Mouse (Mus musculus) lung, embryonic 15.5 days (tissue): ENCODE results near the gene Id4. TPM values are rescaled to one million over a fixed set of nuclear protein-coding genes. Genes with fewer than 3 reads are reported as not detected.
A peak's percentile ranks its signal among the peaks of the same experiment; 100 is the strongest.

Experiments
- ATAC-seq: fragments of 200-750 bp; cut with Nextera tagmentation; 2 replicates; pipeline ENCODE4 v1.8.0; 2017; ENCODE audit warnings: moderate number of reproducible peaks, borderline replicate concordance; ENCODE audit not compliant: low FRiP score, low TSS enrichment; ENCODE audit errors: extremely low read depth
- H3K27ac ChIP-seq: fragments of 300-500 bp; sonication (generic); 2 replicates; pipeline ENCODE4 v1.5.1; 2015; ENCODE audit warnings: moderate library complexity, mild to moderate bottlenecking, inconsistent platforms
- H3K27me3 ChIP-seq: fragments of 300-500 bp; sonication (generic); 2 replicates; pipeline ENCODE4 v1.6.1; 2015; ENCODE audit warnings: inconsistent platforms
- H3K36me3 ChIP-seq: fragments of 300-500 bp; sonication (generic); 2 replicates; pipeline ENCODE4 v1.6.1; 2015; ENCODE audit warnings: inconsistent platforms
- H3K4me1 ChIP-seq: fragments of 300-500 bp; sonication (generic); 2 replicates; pipeline ENCODE4 v1.6.1; 2015; ENCODE audit warnings: inconsistent platforms
- H3K4me2 ChIP-seq: fragments of 300-500 bp; sonication (generic); 2 replicates; pipeline ENCODE4 v1.6.1; 2015; ENCODE audit warnings: inconsistent platforms, mild to moderate bottlenecking, moderate library complexity
- H3K4me3 ChIP-seq: fragments of 300-500 bp; sonication (generic); 2 replicates; pipeline ENCODE4 v1.5.1; 2015; ENCODE audit warnings: mild to moderate bottlenecking, inconsistent platforms
- H3K9ac ChIP-seq: fragments of 300-500 bp; sonication (generic); 2 replicates; pipeline ENCODE4 v1.6.1; 2015; ENCODE audit warnings: inconsistent platforms
- H3K9me3 ChIP-seq: fragments of 300-500 bp; sonication (generic); 2 replicates; pipeline ENCODE4 v1.6.1; 2016; ENCODE audit warnings: inconsistent platforms
- WGBS: fragments of 180-500 bp; shearing (Covaris S2); methylation state at CpG from one replicate; pipeline ENCODE4 v1.1.7; 2015; 5-methylcytosine and 5-hydroxymethylcytosine counted together
- polyA plus RNA-seq: library from polyadenylated mRNA; unstranded; fragments of >200 nt; fragmentation: Nextera tagmentation; extraction: Ambion mirVana; gene quantifications from 2 replicates; pipeline ENCODE4 v1.2.1, GENCODE M21; 2015

Id4 gene
- polyA plus RNA-seq, 1 experiment from 2014 or later = 8.3 TPM

- H3K9ac ChIP-seq = peak overlapping the region; percentile 70
- peak overlapping the region; percentile 98 for H3K4me2 ChIP-seq
- H3K27ac ChIP-seq = peak overlapping the region; percentile 79
- H3K4me1 ChIP-seq = peaks cover 15% of the 10 kb centered on the region
- 0 out of 2 replicates have a peak, but pooled peaks cover 4% of the 10 kb centered on the region for H3K27me3 ChIP-seq
- H3K9me3 ChIP-seq = no peaks in the 10 kb centered on the region
- under 1% methylated on average over 98 of the region's 98 CpGs for WGBS
- H3K4me3 ChIP-seq = peak overlapping the region; percentile 65
- peak; percentile 48; the same call in 1 of the 2 replicates for ATAC-seq
- H3K36me3 ChIP-seq = no peaks in the 10 kb centered on the region
Observed at GRCm38 (mm10) chr13:48261341-48262221, 553 bp downstream of the Id4 start.

GRCm38 (mm10) chr13:48262451-48262969 lies 1.5 kb downstream of the Id4 start:
- H3K36me3 ChIP-seq = no peaks in the 10 kb centered on the region
- H3K4me2 ChIP-seq = peak overlapping the region; percentile 98
- peak overlapping the region; percentile 70 for H3K9ac ChIP-seq
- peaks cover 15% of the 10 kb centered on the region for H3K4me1 ChIP-seq
- no peak overlapping the region for H3K27ac ChIP-seq
- under 1% methylated on average over 25 of the region's 25 CpGs for WGBS
- peak overlapping the region; percentile 65 for H3K4me3 ChIP-seq
- H3K9me3 ChIP-seq = no peaks in the 10 kb centered on the region
- ATAC-seq = no peak
- H3K27me3 ChIP-seq = 0 out of 2 replicates have a peak, but pooled peaks cover 4% of the 10 kb centered on the region

GRCm38 (mm10) chr13:48265029-48265428 lies 4.0 kb downstream of the Id4 start:
- Histone ChIP-seq H3K9ac (no peak overlapping the region), H3K4me2 (no peak overlapping the region), H3K4me1 (peaks cover 15% of the 10 kb centered on the region), H3K36me3 (no peaks in the 10 kb centered on the region), H3K27me3 (0 out of 2 replicates have a peak, but pooled peaks cover 4% of the 10 kb centered on the region), H3K4me3 (no peak overlapping the region), H3K27ac (no peak overlapping the region), H3K9me3 (no peaks in the 10 kb centered on the region)
- ATAC-seq = no peak
- 76% methylated on average over 6 of the region's 6 CpGs for WGBS

DNA sequence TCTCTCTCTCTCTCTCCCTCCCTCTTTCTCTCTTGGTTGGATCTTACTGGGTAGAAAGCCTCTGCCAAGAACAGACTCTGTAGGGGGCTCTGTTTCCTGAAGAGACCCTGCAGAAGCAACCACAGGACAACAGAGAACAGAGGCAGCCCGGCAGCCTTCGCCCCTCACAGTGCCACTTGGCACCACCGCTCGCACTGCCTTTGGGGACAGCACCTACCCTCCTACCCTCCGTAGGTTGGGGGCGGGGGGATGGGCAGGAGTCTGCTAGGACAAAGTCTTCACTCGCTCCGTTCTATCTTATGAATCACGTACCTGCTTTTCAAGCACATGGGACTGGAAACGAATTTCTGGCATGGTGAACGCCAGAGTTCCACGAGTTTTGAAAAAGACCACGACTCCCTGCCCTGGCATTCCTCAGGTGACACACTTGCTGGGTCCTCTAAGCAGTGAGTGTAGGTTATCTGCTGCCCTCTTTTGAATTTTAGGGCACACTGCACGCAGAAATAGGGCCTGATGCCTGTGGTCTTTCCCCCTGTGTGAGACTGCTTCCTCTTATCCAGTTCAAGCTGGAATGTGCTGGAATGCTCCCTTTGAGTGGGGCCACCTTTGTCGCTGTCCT lies 12.5 kb downstream of the Id4 start:
- H3K9ac ChIP-seq = no peak overlapping the region
- no peaks in the 10 kb centered on the region for H3K36me3 ChIP-seq
- H3K9me3 ChIP-seq = no peaks in the 10 kb centered on the region
- H3K4me3 ChIP-seq = peak overlapping the region; percentile 30
- ATAC-seq = peak; percentile 82
- H3K4me1 ChIP-seq = no peaks in the 10 kb centered on the region
- no peak overlapping the region for H3K27ac ChIP-seq
- peak overlapping the region; percentile 68 for H3K4me2 ChIP-seq
- H3K27me3 ChIP-seq = no peaks in the 10 kb centered on the region
- WGBS = 6% methylated on average over 15 of the region's 15 CpGs

GRCm38 (mm10) chr13:48274107-48274506 lies 13.1 kb downstream of the Id4 start:
- no peak overlapping the region for H3K4me3 ChIP-seq
- H3K27me3 ChIP-seq = no peaks in the 10 kb centered on the region
- H3K4me1 ChIP-seq = no peaks in the 10 kb centered on the region
- H3K9ac ChIP-seq = no peak overlapping the region
- no peak for ATAC-seq
- WGBS = 68% methylated on average over 1 of the region's 1 CpGs
- H3K4me2 ChIP-seq = 0 out of 2 replicates have a peak overlapping the region, but pooled peaks have one; percentile 68
- H3K9me3 ChIP-seq = no peaks in the 10 kb centered on the region
- H3K27ac ChIP-seq = no peak overlapping the region
- H3K36me3 ChIP-seq = no peaks in the 10 kb centered on the region

DNA sequence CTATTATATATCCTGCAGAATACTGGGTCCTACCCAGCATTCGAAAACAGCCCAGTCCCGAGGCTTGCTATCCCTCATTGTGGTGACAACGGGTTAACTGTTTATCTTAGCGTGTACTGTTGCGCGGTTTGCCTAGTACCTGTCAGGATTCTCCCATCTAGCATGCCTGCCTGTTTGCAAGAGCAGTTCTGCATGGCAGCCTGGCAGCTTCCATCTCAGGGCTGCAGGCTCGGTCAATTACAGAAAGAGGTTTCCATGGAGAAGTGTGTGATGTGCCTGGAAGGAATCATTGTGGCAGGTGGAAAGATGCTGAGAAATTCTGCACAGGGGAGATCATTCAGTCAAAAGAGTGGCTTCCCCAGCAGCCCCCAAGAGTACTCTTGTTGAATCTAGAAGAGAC lies 16.0 kb downstream of the Id4 start:
- Histone ChIP-seq H3K36me3 (no peaks in the 10 kb centered on the region), H3K4me2 (no peak overlapping the region), H3K4me3 (no peak overlapping the region), H3K27me3 (no peaks in the 10 kb centered on the region), H3K9ac (no peak overlapping the region), H3K27ac (no peak overlapping the region), H3K9me3 (no peaks in the 10 kb centered on the region), H3K4me1 (no peaks in the 10 kb centered on the region)
- WGBS = 52% methylated on average over 7 of the region's 7 CpGs
- no peak for ATAC-seq

GRCm38 (mm10) chr13:48284426-48284825 lies 23.4 kb downstream of the Id4 start:
- Histone ChIP-seq H3K27ac (no peak overlapping the region), H3K36me3 (no peaks in the 10 kb centered on the region), H3K4me3 (no peak overlapping the region), H3K4me2 (no peak overlapping the region), H3K9ac (no peak overlapping the region), H3K9me3 (no peaks in the 10 kb centered on the region), H3K4me1 (no peaks in the 10 kb centered on the region), H3K27me3 (no peaks in the 10 kb centered on the region)
- ATAC-seq = no peak
- WGBS = 70% methylated on average over 9 of the region's 9 CpGs

GRCm38 (mm10) chr13:48284918-48285693 lies 24.1 kb downstream of the Id4 start:
- Histone ChIP-seq H3K4me1 (no peaks in the 10 kb centered on the region), H3K9me3 (no peaks in the 10 kb centered on the region), H3K4me2 (no peak overlapping the region), H3K9ac (no peak overlapping the region), H3K4me3 (no peak overlapping the region), H3K27ac (no peak overlapping the region), H3K27me3 (no peaks in the 10 kb centered on the region), H3K36me3 (no peaks in the 10 kb centered on the region)
- no peak for ATAC-seq
- WGBS = 70% methylated on average over 9 of the region's 9 CpGs

- no peaks in the 10 kb centered on the region for H3K4me1 ChIP-seq
Observed at GRCm38 (mm10) chr13:48290427-48290826, 29.4 kb downstream of the Id4 start.

GRCm38 (mm10) chr13:48314500-48314899 lies 53.5 kb downstream of the Id4 start:
- ATAC-seq = no peak
- no peak overlapping the region for H3K9ac ChIP-seq
- H3K4me3 ChIP-seq = no peak overlapping the region
- peaks cover 5% of the 10 kb centered on the region; the same call in 1 of the 2 replicates for H3K4me1 ChIP-seq
- no peaks in the 10 kb centered on the region for H3K36me3 ChIP-seq
- H3K27ac ChIP-seq = no peak overlapping the region
- WGBS = 39% methylated on average over 7 of the region's 7 CpGs
- no peak overlapping the region for H3K4me2 ChIP-seq
- H3K9me3 ChIP-seq = no peaks in the 10 kb centered on the region
- no peaks in the 10 kb centered on the region for H3K27me3 ChIP-seq

More at GRCm38 (mm10) chr13:48290427-48290826, 29.4 kb downstream of the Id4 start:
- no peak overlapping the region for H3K9ac ChIP-seq
- no peak for ATAC-seq
- H3K27ac ChIP-seq = no peak overlapping the region
- H3K27me3 ChIP-seq = no peaks in the 10 kb centered on the region
- no peak overlapping the region for H3K4me3 ChIP-seq
- WGBS = 52% methylated on average over 13 of the region's 13 CpGs
- no peak overlapping the region for H3K4me2 ChIP-seq
- H3K36me3 ChIP-seq = no peaks in the 10 kb centered on the region
- H3K9me3 ChIP-seq = no peaks in the 10 kb centered on the region
